Mouse (Mus musculus): ENCODE results near the gene Tsfm. TPM values are rescaled to one million over a fixed set of nuclear protein-coding genes. Genes with fewer than 3 reads are reported as not detected.

Tsfm gene
- 6.5 TPM for polyA plus RNA-seq (2014; fragmentation: Illumina TruSeq; extraction: RNeasy Lipid Tissue Mini Kit (QIAGEN cat#74804); ENCODE audit: low read depth, low replicate concordance)

GRCm38 (mm10) chr10:127030336-127031296, at the start of gene Tsfm:
TSS of gene Tsfm (minus strand) at chr10:127030840.

GRCm38 (mm10) chr10:127075080-127075479, 44.4 kb upstream of the Tsfm start, which contains the start of gene Agap2:
TSS of gene Agap2 (plus strand) at chr10:127075284.

GRCm38 (mm10) chr10:127070190-127071121, 39.8 kb upstream of the Tsfm start, which contains the start of gene Tspan31:
TSS of gene Tspan31 (minus strand) at chr10:127070264.

GRCm38 (mm10) chr10:127063239-127063872, 32.7 kb upstream of the Tsfm start, which contains the start of gene Cdk4:
TSS of gene Cdk4 (plus strand) at chr10:127063534.

GRCm38 (mm10) chr10:127059968-127060916, 29.6 kb upstream of the Tsfm start, which contains the start of gene March9:
TSS of gene March9 (minus strand) at chr10:127060184.

GRCm38 (mm10) chr10:127047954-127048353, 17.3 kb upstream of the Tsfm start, which contains the start of gene Cyp27b1:
TSS of gene Cyp27b1 (plus strand) at chr10:127048250.

GRCm38 (mm10) chr10:127041274-127041766, 10.7 kb upstream of the Tsfm start, which contains the start of the genes Mettl1 and Eef1akmt3:
TSS of gene Mettl1 (plus strand) at chr10:127041414.
TSS of gene Eef1akmt3 (minus strand) at chr10:127041513.

GRCm38 (mm10) chr10:127000529-127000928, 30.1 kb downstream of the Tsfm start, which contains the start of gene Avil:
TSS of gene Avil (plus strand) at chr10:127000709.

GRCm38 (mm10) chr10:126978277-126978994, 52.2 kb downstream of the Tsfm start, which contains the start of gene Ctdsp2:
TSS of gene Ctdsp2 (plus strand) at chr10:126978717.

Other genes with a start within 250 kb of the Tsfm start
- 3.4 TPM for gene Atp23, start 129.5 kb downstream of the Tsfm start, polyA plus RNA-seq (2014; fragmentation: Illumina TruSeq; extraction: RNeasy Lipid Tissue Mini Kit (QIAGEN cat#74804); ENCODE audit: low read depth, low replicate concordance)
- 52.7 TPM for gene Ctdsp2, start 52.1 kb downstream of the Tsfm start, polyA plus RNA-seq (2014; fragmentation: Illumina TruSeq; extraction: RNeasy Lipid Tissue Mini Kit (QIAGEN cat#74804); ENCODE audit: low read depth, low replicate concordance)
- gene Avil, start 30.1 kb downstream of the Tsfm start, polyA plus RNA-seq (2014; fragmentation: Illumina TruSeq; extraction: RNeasy Lipid Tissue Mini Kit (QIAGEN cat#74804); ENCODE audit: low read depth, low replicate concordance) = 0.35 TPM
- 4.2 TPM for gene Mettl1, start 10.6 kb upstream of the Tsfm start, polyA plus RNA-seq (2014; fragmentation: Illumina TruSeq; extraction: RNeasy Lipid Tissue Mini Kit (QIAGEN cat#74804); ENCODE audit: low read depth, low replicate concordance)
- 1.1 TPM for gene Eef1akmt3, start 10.7 kb upstream of the Tsfm start, polyA plus RNA-seq (2014; fragmentation: Illumina TruSeq; extraction: RNeasy Lipid Tissue Mini Kit (QIAGEN cat#74804); ENCODE audit: low read depth, low replicate concordance)
- not detected for gene Cyp27b1, start 17.4 kb upstream of the Tsfm start, polyA plus RNA-seq (2014; fragmentation: Illumina TruSeq; extraction: RNeasy Lipid Tissue Mini Kit (QIAGEN cat#74804); ENCODE audit: low read depth, low replicate concordance)
- 1.4 TPM for gene March9, start 29.3 kb upstream of the Tsfm start, polyA plus RNA-seq (2014; fragmentation: Illumina TruSeq; extraction: RNeasy Lipid Tissue Mini Kit (QIAGEN cat#74804); ENCODE audit: low read depth, low replicate concordance)
- 15.3 TPM for gene Cdk4, start 32.7 kb upstream of the Tsfm start, polyA plus RNA-seq (2014; fragmentation: Illumina TruSeq; extraction: RNeasy Lipid Tissue Mini Kit (QIAGEN cat#74804); ENCODE audit: low read depth, low replicate concordance)
- 45.5 TPM for gene Tspan31, start 39.4 kb upstream of the Tsfm start, polyA plus RNA-seq (2014; fragmentation: Illumina TruSeq; extraction: RNeasy Lipid Tissue Mini Kit (QIAGEN cat#74804); ENCODE audit: low read depth, low replicate concordance)
- 0.25 TPM for gene Agap2, start 44.4 kb upstream of the Tsfm start, polyA plus RNA-seq (2014; fragmentation: Illumina TruSeq; extraction: RNeasy Lipid Tissue Mini Kit (QIAGEN cat#74804); ENCODE audit: low read depth, low replicate concordance)
- 10.3 TPM for gene Os9, start 90.3 kb upstream of the Tsfm start, polyA plus RNA-seq (2014; fragmentation: Illumina TruSeq; extraction: RNeasy Lipid Tissue Mini Kit (QIAGEN cat#74804); ENCODE audit: low read depth, low replicate concordance)
- gene B4galnt1, start 134.4 kb upstream of the Tsfm start, polyA plus RNA-seq (2014; fragmentation: Illumina TruSeq; extraction: RNeasy Lipid Tissue Mini Kit (QIAGEN cat#74804); ENCODE audit: low read depth, low replicate concordance) = 3.1 TPM
- gene Slc26a10, start 149.8 kb upstream of the Tsfm start, polyA plus RNA-seq (2014; fragmentation: Illumina TruSeq; extraction: RNeasy Lipid Tissue Mini Kit (QIAGEN cat#74804); ENCODE audit: low read depth, low replicate concordance) = not detected
- gene Arhgef25, start 159.2 kb upstream of the Tsfm start, polyA plus RNA-seq (2014; fragmentation: Illumina TruSeq; extraction: RNeasy Lipid Tissue Mini Kit (QIAGEN cat#74804); ENCODE audit: low read depth, low replicate concordance) = 8.2 TPM
- 3.4 TPM for gene Dtx3, start 164.9 kb upstream of the Tsfm start, polyA plus RNA-seq (2014; fragmentation: Illumina TruSeq; extraction: RNeasy Lipid Tissue Mini Kit (QIAGEN cat#74804); ENCODE audit: low read depth, low replicate concordance)
- gene Pip4k2c, start 180.7 kb upstream of the Tsfm start, polyA plus RNA-seq (2014; fragmentation: Illumina TruSeq; extraction: RNeasy Lipid Tissue Mini Kit (QIAGEN cat#74804); ENCODE audit: low read depth, low replicate concordance) = 23.3 TPM
- 2.3 TPM for gene Kif5a, start 232.5 kb upstream of the Tsfm start, polyA plus RNA-seq (2014; fragmentation: Illumina TruSeq; extraction: RNeasy Lipid Tissue Mini Kit (QIAGEN cat#74804); ENCODE audit: low read depth, low replicate concordance)
- gene Dctn2, start 235.5 kb upstream of the Tsfm start, polyA plus RNA-seq (2014; fragmentation: Illumina TruSeq; extraction: RNeasy Lipid Tissue Mini Kit (QIAGEN cat#74804); ENCODE audit: low read depth, low replicate concordance) = 26.7 TPM